Mouse (Mus musculus): ENCODE measurements around the gene Gzmn.

DNA sequence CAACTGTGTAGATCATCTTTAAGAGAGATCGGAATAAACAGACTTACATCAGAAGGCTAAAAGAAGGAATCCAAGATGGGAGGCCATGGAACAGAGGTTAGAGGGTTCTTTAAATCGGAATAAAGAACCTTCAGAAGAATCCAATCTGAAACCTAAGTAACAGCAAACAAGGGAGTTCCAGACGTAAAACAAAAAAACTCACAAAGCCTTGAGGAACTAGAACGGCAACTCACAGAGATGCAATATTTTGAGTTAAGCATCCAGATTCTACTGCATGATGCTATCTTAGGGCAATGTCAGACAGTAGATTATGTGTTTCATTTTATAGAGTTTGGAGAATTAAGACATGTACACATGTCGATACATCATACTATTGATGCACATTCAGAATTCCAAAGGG, at the start of gene Gzmn:
- TF ChIP-seq CTCF (conservative IDR thresholded peaks at IDR 0.05 in 1 of 2, IDR thresholded peaks at IDR 0.05 in 1 of 2; ENCODE audit: low read depth in 2 of 2, low read length in 2 of 2) (no peak), SIN3A (IDR thresholded peaks at IDR 0.05; ENCODE audit: low read length) (no peak), ELF1 (IDR thresholded peaks at IDR 0.05; ENCODE audit: low read depth, low read length) (no peak), POLR2AphosphoS2 (IDR thresholded peaks at IDR 0.05; ENCODE audit: low read depth, low read length) (no peak), NRF1 (IDR thresholded peaks at IDR 0.05; ENCODE audit: low read depth, low read length) (no peak), E2F4 (IDR thresholded peaks at IDR 0.05; ENCODE audit: insufficient replicate concordance, low read depth, low read length) (no peak)

Measured in CH12.LX (cell line).